Mouse (Mus musculus) urinary bladder, postnatal 4 days (tissue): ENCODE data around the gene Cd59b.

ENCODE experiments used
- DNase-seq, 2 experiments: peaks; one replicate each; pipeline ENCODE4 v3.0.0; 2021 to 2022; ENCODE audit warnings: low spot score in 2 of 2

Cd59b gene

DNA sequence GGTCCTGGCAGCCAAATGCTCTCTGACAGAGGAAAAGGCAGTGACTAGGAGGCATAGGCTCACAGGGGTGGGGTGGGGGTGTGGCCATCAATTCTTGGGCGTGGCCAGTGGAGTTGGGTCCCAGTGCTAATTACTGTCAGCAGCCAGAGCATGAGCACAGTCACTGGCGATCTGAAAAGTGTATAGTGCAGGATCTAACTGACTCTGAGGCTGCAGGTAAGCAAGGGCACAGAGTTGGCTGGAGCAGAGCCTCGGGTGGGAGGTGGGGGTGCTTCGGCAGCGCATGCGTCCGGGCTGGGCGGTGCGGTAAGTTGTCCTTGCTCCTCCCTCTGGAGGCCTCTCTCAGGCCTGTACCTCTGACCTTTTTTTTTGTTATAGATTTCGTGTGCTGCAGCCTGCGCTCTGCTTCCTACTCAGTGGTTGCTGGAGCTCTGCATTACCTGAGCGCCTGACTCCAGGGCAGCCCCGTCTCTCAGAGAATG is at the start of gene Cd59b:
TSS of gene Cd59b (plus strand) at position 146 of the 482 bp plus-strand sequence.
- peak in 1 of 2 experiments; percentile 38 for DNase-seq

DNA sequence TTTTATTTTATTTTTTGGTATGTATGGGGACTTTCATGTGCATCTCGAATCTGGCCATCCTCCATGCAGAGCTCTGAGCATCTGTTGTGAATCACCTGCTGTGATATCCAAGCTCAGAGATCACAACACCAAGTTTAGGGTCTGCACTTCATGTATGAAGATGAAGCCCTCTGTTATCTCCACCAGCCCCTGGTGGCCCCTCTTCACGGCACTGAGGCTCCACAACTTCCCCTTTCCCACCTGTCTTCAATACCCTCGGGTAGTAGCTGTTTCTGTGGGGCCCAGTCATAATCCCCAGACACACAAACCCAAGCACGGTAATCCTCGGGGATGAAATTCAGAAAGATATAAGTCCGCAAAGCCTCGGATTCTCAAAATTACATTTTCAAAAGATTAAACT is 46.6 kb upstream of the Cd59b start:
- DNase-seq = no peak

DNA sequence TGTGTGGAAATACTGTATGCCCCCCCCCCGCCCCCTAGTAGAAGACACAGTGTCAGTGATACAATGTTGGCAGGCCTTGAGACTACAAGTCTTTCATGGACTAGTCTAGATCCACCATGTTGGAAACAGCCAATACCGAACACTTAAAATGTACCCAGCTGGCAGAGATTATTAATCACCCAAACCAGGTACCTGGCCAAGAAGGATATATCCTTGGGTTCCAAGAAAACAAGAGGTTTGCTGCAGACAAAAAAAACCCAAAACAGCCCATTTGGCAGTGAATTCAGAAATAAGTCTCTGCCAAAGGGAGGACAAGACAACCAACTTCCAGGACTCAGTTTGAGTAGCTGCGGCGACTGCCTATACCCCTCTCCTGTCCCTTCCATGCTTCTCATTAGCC is 45.0 kb upstream of the Cd59b start:
- DNase-seq = no peak

DNA sequence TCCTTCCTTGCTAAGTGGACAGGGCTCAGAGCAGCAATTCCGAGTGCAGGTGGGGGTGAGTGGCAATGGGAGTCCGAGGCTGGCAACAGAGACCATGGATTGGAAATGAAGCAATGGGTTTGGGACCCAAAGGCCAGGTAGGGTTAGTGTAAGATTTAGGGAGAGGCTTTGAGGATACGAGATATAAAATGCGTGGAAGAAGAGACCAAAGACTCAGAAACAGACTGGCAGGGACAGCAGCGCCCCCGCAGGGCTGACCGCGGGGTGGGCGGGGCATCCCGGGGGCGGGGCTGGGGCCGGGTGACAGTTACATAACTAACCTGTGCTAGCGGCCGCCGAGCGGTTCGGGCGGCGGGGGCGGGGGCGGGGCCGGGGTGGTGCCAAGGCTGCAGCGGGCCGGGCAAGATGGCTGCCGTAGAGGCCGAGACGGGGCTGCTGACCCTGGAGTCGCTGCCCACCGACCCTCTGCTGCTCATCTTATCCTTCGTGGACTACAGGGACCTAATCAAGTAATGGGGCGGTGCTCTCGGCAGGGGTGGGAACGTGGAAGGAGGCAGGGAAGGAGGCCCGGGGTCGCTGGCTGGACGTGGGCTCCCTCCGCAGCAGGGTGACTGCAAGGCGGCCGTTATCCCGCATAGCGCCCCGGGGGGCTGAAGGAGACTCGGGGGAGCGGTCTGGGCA is 42.1 kb upstream of the Cd59b start, which contains the start of gene Fbxo3:
TSS of gene Fbxo3 (plus strand) at position 264 of the 681 bp plus-strand sequence.
- DNase-seq = peak; percentile 84 to 86

DNA sequence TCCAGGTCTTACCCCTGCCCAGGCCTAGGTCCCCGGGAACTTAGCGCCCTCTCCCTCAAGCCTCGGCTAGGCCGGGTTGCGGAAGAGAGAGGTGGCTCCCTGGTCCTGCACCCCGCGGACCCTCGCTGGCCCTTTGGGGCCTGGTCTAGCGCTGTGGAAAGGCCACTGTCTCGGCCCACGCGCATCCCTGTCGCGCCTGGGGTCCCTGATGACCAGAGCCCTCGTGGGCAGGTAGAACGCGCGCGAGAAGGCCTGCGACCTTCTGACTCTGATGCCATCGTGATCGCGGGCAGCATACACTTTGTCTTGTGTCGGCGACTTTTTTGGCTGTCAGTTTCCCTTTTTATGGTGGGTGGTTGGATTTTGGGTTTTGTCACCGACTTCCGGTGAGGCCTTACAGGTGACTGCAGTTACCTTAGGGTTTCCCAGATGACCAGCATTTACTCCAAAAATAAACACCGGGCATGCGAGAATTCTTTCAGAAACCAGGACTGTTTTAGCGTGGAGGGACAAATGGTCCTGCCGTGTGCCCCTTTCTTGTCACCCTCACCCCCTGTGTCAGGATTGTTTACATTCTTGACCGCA is 41.4 kb upstream of the Cd59b start, which contains the start of gene 4931422A03Rik:
TSS of gene 4931422A03Rik (minus strand) at position 223 of the 585 bp plus-strand sequence.
- DNase-seq = no peak

DNA sequence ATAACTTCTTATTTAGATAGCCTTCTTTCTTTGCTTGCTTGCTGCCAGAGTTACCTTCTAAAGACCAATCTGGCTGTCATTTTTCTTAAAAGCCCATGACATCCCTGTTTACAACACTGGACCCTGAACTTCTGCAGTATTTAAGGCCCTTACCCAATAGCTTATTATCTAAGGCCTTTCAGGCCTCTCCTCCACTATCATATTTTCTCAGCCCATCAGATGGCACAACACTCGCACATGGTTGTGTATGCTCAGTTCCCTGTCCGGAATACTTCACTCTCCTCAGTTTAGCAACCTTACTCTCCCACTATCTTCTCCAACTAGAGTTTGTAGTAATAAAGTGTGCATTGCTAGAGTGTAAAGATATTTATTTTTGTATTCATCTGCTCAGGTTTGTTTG is 40.6 kb upstream of the Cd59b start:
- no peak for DNase-seq

DNA sequence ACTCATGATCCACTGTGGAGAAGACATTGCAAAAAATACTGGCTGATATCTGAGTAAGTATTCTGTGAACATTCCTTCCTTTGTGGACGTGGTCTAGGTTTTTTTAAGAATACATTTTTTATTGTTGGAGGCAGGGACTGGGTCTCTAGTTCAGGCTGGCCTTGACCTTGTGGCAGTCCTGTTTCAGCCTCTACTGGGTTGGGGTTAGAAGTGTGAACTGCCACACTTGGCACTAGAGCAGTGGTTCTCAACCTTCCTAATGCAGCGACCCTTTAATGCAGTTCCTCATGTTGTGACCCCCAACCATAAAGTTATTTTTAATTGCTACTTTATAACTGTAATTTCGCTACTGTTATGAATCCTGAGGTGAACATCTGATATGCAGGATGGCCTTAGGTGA is 39.3 kb upstream of the Cd59b start:
- DNase-seq = no peak

DNA sequence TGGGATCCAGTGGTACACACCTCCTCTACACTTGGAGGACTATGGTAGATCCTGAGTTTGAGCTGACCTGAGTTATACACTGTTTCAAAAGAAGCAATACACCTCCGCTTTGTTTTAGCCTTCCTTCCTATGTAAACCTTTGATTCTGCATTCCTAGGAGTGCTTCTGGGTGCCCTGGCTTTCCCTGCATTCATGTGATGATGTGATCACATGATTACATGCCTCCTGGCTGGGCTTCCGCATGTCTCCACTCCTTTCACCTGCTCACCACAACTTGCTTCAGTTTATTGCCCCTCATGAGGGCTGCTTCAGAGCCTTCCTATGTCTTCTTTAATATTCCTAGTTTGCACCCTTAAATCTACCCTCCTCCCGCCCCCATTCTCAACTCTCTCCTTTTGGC is 37.6 kb upstream of the Cd59b start:
- DNase-seq = no peak

DNA sequence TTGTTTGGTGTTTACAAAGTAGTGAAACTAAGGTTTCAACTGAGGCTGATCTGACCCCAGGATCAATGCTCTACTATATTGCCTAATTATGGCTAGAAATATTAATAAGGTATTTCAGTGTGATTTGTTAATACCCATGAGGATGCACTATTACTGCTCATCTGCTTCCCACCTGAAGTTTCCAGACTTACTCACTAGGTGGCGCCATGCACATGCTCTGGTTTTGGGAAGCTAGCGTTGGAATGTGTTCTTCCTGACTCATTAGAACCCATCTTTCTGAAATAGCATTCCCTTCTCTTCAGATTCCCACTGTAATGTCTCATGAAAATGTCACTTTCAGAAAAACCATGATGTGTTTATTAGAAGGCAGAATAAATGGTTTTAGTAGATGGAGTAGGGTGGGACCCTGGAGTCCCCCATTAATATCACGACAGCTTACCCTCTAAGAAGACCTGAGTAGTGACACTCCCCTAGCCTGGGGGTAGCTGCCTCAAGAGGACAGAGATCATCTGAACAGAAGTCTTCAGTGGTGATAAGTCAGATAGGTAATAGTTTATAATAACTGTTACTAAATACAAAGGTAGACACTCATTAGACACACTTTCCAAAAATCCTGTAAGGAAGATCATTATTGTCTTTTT is 34.7 kb upstream of the Cd59b start:
- DNase-seq = peak in 1 of 2 experiments; percentile 28

DNA sequence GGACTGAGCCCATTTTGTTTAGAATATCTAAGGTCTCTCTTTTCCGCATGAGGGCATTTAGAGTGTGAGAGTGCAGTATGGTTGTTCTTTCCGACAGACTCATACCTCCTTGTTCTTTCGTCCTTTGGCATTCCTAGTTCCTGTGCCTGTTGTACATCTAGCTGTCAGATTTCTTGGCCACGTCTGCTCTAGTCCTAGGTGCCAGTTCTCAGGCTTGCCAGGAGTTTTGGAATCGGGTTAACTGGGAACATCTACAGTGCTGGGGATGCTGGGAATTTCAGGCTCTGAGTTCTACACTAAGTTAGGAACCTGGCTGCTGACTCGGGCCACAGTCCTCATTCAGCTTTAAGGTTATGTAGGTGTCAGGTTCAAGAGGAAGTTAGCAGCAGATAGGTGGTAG is 34.1 kb upstream of the Cd59b start:
- DNase-seq = no peak

DNA sequence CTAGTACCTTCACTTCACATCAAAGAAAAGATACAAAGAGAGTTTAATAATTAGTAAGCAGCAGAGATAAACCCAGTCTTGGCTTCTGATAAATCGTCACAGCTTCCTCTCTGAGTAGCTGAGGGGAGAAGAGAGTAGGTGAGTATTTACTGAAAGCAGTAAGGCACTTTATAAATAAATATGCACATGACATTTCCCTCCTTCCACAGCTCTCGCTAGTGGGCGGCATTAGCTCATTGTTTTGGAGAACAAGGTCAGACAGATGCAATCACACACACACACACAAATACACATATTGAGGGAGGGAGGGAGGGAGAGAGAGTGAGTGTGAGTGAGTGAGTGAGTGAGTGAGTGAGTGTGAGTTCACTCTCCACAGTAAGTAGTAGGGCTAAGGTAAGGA is 33.3 kb upstream of the Cd59b start:
- DNase-seq = no peak

DNA sequence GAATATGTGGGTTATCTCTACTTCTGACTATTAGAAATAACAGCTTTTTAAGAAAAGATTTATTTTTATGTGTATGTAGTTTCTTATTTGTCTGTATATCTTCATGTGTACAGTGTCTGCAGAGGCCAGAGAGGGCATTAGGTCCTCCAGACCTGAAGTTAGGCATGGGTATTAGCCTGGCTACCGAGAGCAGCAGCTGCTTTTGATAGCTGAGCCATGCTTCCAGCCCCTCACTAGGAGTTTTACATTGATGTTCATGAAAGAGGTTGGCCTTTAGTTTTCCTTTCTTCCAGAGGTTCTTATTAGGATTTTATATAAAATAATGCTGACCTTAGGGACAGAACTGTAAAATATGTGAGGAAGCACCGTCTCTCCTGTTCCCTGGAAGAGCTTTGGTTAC is 31.4 kb upstream of the Cd59b start:
- no peak for DNase-seq

DNA sequence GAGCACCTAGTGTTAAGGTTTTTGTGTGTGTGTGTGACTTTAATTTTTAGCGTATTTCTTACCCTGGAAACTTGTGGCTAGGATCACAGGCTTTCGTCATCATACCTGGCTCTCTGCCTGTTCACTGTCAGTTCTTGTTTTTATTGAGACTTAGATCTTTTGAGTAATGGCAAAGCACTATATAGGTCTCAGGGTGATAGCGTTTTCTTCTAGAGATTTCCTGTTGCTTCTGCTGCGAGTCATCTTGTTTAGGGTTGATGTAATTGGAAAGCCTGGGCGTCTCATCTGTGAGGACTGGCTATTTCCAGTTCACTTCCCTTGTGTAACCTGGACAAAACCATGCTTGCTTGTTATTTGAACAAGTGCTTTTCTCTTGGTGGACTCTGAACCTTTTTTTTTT is 28.0 kb upstream of the Cd59b start:
- no peak for DNase-seq

DNA sequence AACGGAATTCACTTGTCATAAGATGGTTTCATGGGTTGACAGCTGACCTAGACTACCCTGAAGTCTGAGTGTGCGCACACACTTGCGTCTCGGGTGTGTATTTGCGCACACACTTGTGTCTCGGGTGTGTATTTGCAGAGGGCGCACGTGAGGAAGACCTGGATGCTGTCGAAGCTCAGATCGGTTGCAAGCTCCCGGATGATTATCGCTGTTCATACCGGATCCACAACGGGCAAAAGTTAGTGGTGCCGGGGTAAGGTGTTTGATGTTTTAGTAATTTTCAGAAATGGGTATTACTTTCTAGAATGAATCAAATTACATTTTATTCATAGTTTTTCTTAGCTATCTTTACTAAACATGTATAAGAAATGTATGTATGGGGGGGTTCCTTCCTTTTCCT is 26.9 kb upstream of the Cd59b start:
- DNase-seq = no peak

DNA sequence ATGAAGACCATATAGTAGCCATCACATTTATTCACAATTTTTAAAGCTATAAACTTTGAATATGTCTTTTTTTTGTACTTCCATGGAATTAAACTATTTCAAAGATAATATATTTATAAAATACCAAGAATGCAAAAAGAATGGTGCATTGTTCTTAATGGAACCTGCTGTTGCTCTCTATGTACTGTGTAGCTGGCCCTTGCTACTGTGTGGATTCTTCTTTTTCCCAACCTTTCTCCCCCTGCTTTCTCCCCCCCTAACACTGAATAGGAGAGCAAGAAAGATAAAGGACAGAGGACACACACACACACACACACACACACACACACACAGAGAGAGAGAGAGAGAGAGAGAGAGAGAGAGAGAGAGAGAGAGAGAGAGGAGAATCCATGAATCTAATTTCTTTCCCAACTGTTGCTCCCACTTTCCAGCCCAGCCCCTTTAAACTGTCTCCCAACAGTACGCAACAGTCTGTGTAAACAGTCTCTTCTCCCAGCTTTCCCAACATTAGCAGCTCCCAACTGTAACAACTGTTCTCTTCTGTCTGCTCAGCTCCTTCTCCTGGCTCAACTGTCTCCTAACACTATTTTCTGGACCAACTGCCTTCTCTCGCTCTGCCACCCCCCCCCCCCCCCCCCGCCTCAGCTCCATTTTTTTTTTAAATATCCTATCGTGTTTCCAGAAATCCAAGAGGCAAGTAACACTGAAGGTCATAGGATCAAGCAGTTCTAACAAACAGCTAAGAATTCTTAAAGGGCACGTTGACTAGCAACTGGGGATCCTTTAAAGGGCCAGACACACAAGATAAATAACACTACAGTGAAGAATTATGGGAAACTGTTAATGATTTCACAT is 25.8 kb upstream of the Cd59b start:
- no peak for DNase-seq

DNA sequence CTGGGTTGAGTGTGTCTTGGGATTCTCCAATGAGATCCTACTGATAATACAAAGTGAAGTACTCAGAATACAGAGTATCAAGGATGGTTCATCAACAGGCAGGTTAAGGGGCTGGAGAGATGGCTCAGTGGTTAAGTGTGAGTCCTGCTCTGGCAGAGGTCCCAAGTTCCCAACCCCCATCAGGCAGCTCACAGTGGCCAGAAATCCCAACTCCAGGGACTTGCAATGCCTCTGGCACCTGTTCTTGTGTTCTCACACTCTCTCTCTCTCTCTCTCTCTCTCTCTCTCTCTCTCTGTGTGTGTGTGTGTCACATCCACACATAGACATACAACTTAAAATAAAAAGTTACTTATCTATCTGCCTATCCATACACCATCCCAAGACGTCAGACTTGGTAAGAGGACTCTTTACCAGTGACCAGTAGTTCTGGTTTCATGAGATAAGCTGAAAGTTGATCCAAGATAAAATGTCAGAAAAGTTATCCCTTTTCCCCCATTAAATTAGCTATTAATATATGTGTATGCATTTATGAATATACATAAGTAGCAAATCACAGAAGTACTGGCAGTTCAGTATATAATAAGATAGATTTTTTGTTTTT is 25.1 kb upstream of the Cd59b start:
- no peak for DNase-seq

DNA sequence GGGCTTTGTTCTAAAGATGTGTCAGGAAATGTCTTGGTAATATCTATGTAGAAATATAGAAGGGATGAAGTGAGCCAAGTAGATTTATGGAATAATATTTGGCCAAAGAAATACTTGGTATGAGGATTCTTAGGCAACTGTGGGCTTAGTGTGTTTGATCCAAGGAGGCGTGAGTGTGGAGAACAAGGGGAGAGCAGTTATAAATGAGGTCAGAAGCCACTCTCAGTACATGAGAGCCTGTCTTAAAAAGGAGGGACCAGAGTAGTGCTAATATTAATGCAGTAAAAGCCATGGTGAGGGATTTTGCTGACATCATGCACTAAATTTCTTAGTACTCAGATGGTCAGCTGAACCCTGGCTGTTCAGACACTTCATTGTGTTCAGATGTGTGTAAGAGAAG is 11.3 kb upstream of the Cd59b start:
- DNase-seq = no peak

DNA sequence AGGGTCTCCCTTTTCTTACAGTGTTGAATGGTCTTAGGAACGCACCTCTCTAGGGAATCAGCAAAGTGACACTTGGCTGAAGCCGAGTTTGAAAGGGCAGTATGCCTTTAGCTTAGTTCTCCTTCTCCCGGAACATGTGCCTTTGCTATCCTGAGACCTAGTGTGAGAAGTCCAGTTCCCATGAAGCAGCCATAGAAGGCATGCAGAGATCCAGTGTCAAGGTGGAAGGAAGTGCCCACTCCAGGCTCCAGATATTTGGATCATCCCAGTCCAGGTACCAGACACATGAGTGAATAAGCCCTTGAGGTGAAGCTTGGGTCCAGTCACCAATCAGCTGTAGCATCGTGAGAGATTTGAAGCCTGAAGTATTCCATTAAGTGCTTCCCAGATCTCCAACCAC is 10.7 kb upstream of the Cd59b start:
- no peak for DNase-seq

DNA sequence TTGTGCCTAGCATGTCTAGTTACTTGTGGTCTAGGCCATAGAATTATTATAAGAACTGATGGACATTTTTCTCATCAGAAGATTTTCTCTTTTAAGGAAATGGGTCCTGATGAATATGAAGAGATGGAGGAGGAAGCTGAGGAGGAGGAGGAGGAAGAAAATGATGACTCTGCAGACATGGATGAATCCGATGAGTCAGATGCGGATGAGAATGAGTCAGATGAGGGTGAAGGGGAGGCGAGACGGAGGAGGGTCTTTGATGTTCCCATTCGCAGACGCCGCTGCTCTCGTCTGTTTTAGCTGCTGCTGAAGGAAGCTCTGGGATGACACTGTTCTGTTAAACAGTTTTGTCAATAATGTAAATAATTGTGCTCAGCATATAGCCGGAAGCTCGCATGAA is 9.9 kb upstream of the Cd59b start:
- DNase-seq = no peak

DNA sequence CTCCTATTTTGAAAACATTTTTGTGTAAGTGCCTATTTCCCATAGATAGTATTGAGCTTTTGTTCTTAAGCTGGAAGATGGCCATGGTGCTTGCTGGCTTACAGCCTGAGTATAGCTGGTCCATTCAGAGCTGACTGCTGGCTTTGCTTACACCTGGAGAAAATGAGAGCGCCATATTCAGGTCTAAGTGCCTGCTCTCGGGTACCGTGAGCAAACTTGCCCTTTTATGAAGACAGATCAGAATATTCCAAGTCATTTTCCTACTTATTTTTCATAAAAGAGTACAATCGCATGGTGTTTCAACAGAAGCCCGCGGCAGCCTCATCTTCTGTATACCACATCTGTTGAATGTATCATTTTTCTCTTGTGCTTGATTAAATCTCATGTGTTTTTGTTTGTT is 8.7 kb upstream of the Cd59b start:
- DNase-seq = no peak

DNA sequence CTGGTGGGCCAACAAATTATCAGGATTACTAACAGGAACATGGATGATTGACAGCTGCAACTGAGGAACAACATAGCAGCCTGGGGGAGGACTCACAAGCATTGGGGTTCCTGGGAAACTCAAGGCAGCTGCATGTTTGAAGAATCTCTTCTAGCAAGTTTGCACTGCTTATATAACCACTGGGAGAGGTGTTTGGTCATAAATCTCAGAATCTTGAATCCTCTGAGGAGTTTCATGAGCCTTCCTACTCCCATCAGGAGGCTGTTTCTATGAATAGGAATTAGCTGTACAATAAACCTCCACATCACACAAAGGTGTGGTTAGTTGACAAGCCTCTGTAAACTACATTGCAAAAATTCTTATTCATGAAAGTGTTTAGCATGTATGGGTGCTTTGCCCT is 7.0 kb upstream of the Cd59b start:
- DNase-seq = no peak

DNA sequence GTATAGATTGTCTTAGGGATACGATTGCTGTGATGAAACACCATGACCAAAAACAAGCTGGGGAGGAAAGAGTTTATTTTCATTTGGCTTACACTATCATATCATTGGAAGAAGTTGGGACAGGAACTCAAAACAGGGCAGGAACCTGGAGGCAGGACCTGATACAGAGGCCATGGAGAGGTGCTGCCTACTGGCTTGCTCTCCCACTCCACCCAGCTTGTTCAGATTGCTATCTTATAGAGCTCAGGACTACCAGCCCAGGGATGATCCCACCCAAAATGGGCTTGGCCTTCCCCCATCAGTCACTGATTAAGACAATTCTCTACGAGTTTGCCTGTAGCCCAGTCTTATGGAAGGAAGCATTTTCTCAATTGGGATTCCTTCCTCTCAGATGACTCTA is 5.5 kb upstream of the Cd59b start:
- DNase-seq = no peak
